Mouse (Mus musculus): ENCODE measurements around the gene Csrp1. TPM values are rescaled to one million over a fixed set of nuclear protein-coding genes. Genes with fewer than 3 reads are reported as not detected.
A peak's percentile ranks its signal among the peaks of the same experiment; 100 is the strongest.

The Csrp1 gene
- total and polyA plus RNA-seq, 3 experiments, result 44.4 to 73.0 TPM; not detected in 1

- TF ChIP-seq MAFK (IDR thresholded peaks at IDR 0.05; ENCODE audit: borderline replicate concordance, low read depth, low read length) (no peak), POLR2A (IDR thresholded peaks at IDR 0.05; ENCODE audit: control insufficient read depth in 1 of 2, insufficient read depth in 1 of 2, low read depth in 1 of 2, low read length in 2 of 2, poor library complexity in 1 of 2) (no peak), UBTF (IDR thresholded peaks at IDR 0.05; ENCODE audit: borderline replicate concordance, insufficient read depth, low read depth, low read length) (no peak), CHD1 (IDR thresholded peaks at IDR 0.05; ENCODE audit: low read depth, low read length) (no peak)
These were observed 6.1 kb downstream of the Csrp1 start (continued) for GRCm38 (mm10) chr1:135725936-135726335.

- no peaks in the 10 kb centered on the region for H3K27me3 ChIP-seq (ENCODE audit: control insufficient read depth in 1 of 2, insufficient read depth in 2 of 2, low read length in 2 of 2)
- H3K79me2 ChIP-seq (ENCODE audit: control insufficient read depth, insufficient read depth, low read length, poor library complexity), result peaks cover 1% of the 10 kb centered on the region; the same call in 1 of the 2 replicates
- peak overlapping the region; percentile 79 to 85 for H3K4me3 ChIP-seq (ENCODE audit: control insufficient read depth in 1 of 2, insufficient read depth in 1 of 2, low read depth in 2 of 2, low read length in 2 of 2)
- peaks cover 0 to 9% of the 10 kb centered on the region in 2 experiments; a peak in 2 of 4 replicates for H3K36me3 ChIP-seq (ENCODE audit: control insufficient read depth in 1 of 2, insufficient read depth in 2 of 2, low read length in 2 of 2)
- no peaks in the 10 kb centered on the region for H3K9me3 ChIP-seq (replicated peaks; ENCODE audit: insufficient read depth, low read length)
- DNase-seq (ENCODE audit: low read depth, low spot score), result peak; percentile 96
- peak overlapping the region; percentile 88 for H3K9ac ChIP-seq (ENCODE audit: control insufficient read depth, low read depth, low read length, poor library complexity, severe bottlenecking)
- peak overlapping the region; percentile 60 for H3K27ac ChIP-seq (ENCODE audit: control insufficient read depth, low read depth, low read length)
- H3K4me1 ChIP-seq (ENCODE audit: control insufficient read depth in 1 of 2, insufficient read depth in 2 of 2, low read length in 2 of 2), result peaks cover 4 to 26% of the 10 kb centered on the region in 2 experiments
- peak; percentile 30; the same call in 1 of the 2 replicates for TF ChIP-seq ELF1 (IDR thresholded peaks at IDR 0.05; ENCODE audit: low read depth, low read length)
- TF ChIP-seq TBP (IDR thresholded peaks at IDR 0.05; ENCODE audit: low read depth, low read length), result peak; percentile 66
- peak; percentile 34; the same call in 1 of the 2 replicates for TF ChIP-seq BHLHE40 (IDR thresholded peaks at IDR 0.05; ENCODE audit: borderline replicate concordance, low read depth, low read length)
- no peak for TF ChIP-seq ZKSCAN1 (IDR thresholded peaks at IDR 0.05; ENCODE audit: low read depth, low read length)
- peak; percentile 83; the same call in 1 of the 2 replicates for TF ChIP-seq E2F4 (IDR thresholded peaks at IDR 0.05; ENCODE audit: borderline replicate concordance, low read depth, low read length)
- TF ChIP-seq SMC3 (IDR thresholded peaks at IDR 0.05; ENCODE audit: low read depth, low read length), result no peak
- peak; percentile 76 for TF ChIP-seq ZMIZ1 (IDR thresholded peaks at IDR 0.05; ENCODE audit: low read depth, low read length)
- TF ChIP-seq GATA1 (IDR thresholded peaks at IDR 0.05; ENCODE audit: low read depth, low read length), result peak; percentile 42; the same call in 1 of the 2 replicates
- TF ChIP-seq KAT2A (conservative IDR thresholded peaks at IDR 0.05; ENCODE audit: low read depth, low read length), result no peak
- no peak for TF ChIP-seq CHD1 (IDR thresholded peaks at IDR 0.05; ENCODE audit: low read depth, low read length)
- peak; percentile 46; the same call in 1 of the 2 replicates for TF ChIP-seq MAX (IDR thresholded peaks at IDR 0.05; ENCODE audit: low read length)
- no peak for TF ChIP-seq GABPA (IDR thresholded peaks at IDR 0.05; ENCODE audit: low read depth, low read length)
- no peak for TF ChIP-seq JUND (IDR thresholded peaks at IDR 0.05; ENCODE audit: low read depth, low read length)
- TF ChIP-seq USF1 (IDR thresholded peaks at IDR 0.05; ENCODE audit: low read depth, low read length), result no peak
- peak; percentile 55; the same call in 1 of the 2 replicates for TF ChIP-seq CHD2 (IDR thresholded peaks at IDR 0.05; ENCODE audit: low read length)
- TF ChIP-seq EP300 (IDR thresholded peaks at IDR 0.05; ENCODE audit: low read depth in 1 of 2, low read length in 2 of 2), result peak in 1 of 2 experiments; percentile 45; a peak in 3 of 4 replicates
- no peak for TF ChIP-seq MYB (IDR thresholded peaks at IDR 0.05; ENCODE audit: low read depth, low read length)
- no peak for TF ChIP-seq POLR2AphosphoS5 (IDR thresholded peaks at IDR 0.05; ENCODE audit: borderline replicate concordance, low read depth, low read length)
- TF ChIP-seq MAFK (IDR thresholded peaks at IDR 0.05; ENCODE audit: borderline replicate concordance, low read depth, low read length), result no peak
- 0 out of 2 replicates have a peak, but pooled peaks have one; percentile 39 for TF ChIP-seq MYC (IDR thresholded peaks at IDR 0.05; ENCODE audit: low read depth, low read length)
- no peak for TF ChIP-seq RCOR1 (IDR thresholded peaks at IDR 0.05; ENCODE audit: low read depth, low read length)
- TF ChIP-seq TAL1 (IDR thresholded peaks at IDR 0.05; ENCODE audit: low read length), result no peak
- no peak for TF ChIP-seq CTCF (IDR thresholded peaks at IDR 0.05 in 2 of 3, conservative IDR thresholded peaks at IDR 0.05 in 1 of 3; ENCODE audit: control insufficient read depth in 1 of 3, insufficient read depth in 1 of 3, low read depth in 2 of 3, low read length in 3 of 3, poor library complexity in 1 of 3, severe bottlenecking in 1 of 3)
- peak; percentile 75 to 85 for TF ChIP-seq POLR2A (IDR thresholded peaks at IDR 0.05; ENCODE audit: control insufficient read depth in 1 of 2, insufficient read depth in 1 of 2, low read depth in 1 of 2, low read length in 2 of 2, poor library complexity in 1 of 2)
- peak; percentile 92 for TF ChIP-seq ETS1 (IDR thresholded peaks at IDR 0.05; ENCODE audit: low read depth, low read length)
- peak; percentile 52 for TF ChIP-seq NELFE (IDR thresholded peaks at IDR 0.05; ENCODE audit: low read depth, low read length)
- peak; percentile 33; the same call in 1 of the 2 replicates for TF ChIP-seq NRF1 (IDR thresholded peaks at IDR 0.05; ENCODE audit: insufficient read depth, low read depth, low read length, poor library complexity, severe bottlenecking)
- TF ChIP-seq RAD21 (IDR thresholded peaks at IDR 0.05; ENCODE audit: low read depth, low read length), result no peak
- TF ChIP-seq MXI1 (IDR thresholded peaks at IDR 0.05; ENCODE audit: low read depth, low read length), result 0 out of 2 replicates have a peak, but pooled peaks have one; percentile 70
- TF ChIP-seq TCF12 (IDR thresholded peaks at IDR 0.05; ENCODE audit: low read depth, low read length), result peak; percentile 51
- no peak for TF ChIP-seq USF2 (IDR thresholded peaks at IDR 0.05; ENCODE audit: borderline replicate concordance in 1 of 2, insufficient read depth in 1 of 2, low read depth in 1 of 2, low read length in 2 of 2)
These were observed 8.9 kb downstream of the Csrp1 start for GRCm38 (mm10) chr1:135728631-135729366.

All from MEL (cell line).